Mouse (Mus musculus) A20 (cell line): ENCODE data around the gene Ccdc152.

Source experiments
- DNase-seq: peaks from one replicate; pipeline ENCODE4 v3.0.0-alpha.2; 2011; ENCODE audit warnings: low read depth, low spot score

The Ccdc152 gene

DNA sequence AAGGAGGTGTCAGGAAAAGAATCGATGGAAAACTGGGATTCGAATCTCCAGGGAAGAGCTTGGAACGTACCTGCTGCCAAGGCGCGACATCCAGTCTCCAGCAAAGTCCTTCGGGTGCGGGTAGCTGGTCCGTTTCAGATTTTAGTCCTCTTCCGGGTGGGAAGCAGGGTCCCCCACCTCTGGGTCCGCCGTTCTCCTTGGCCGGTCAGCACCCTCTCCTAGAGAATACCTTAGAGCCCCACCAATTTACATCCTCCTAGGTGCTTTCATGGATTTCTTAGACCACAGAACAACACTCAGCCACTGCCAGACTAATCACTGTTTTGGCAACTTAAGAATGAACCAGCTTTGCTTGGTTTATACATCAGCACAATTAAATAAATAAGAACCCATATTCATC is at the start of gene Ccdc152:
TSS of gene Ccdc152 (minus strand) at position 101 of the 400 bp plus-strand sequence.
- no peak for DNase-seq

DNA sequence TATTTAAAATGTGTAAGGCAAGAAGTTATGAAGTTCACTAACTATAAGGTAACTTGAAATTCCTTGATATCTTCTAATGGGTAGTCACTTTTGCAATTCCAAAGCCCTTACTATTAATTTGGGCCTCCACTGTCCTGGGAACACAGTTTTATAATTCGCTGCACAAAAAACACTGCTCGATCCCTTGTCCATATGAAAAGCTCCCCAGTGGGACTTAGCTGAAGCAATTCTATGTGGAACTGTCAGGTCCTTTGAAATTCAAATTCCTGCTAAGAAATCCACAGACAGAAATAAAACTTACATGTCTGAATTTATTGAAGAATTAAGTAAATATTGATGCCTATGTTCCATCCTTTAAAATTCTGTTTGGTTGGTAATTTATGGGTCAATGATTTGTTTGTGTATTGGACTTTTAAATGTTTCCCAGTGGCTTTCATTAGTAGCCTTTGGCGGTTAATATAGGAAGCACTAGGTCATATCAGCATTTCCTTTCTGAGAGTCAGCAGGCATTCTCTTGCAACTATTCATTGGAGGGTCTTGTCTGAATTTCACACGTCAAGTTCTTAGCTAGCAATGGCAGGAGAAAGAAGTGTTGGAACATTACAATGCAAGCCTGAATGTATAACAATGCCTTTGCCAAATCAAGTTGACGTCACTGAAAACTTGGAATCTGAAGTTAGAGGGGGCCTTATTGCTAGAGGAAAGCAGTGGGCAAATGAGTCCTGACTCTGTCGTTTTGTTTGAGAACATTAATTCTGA is 46.2 kb upstream of the Ccdc152 start:
- DNase-seq = no peak

DNA sequence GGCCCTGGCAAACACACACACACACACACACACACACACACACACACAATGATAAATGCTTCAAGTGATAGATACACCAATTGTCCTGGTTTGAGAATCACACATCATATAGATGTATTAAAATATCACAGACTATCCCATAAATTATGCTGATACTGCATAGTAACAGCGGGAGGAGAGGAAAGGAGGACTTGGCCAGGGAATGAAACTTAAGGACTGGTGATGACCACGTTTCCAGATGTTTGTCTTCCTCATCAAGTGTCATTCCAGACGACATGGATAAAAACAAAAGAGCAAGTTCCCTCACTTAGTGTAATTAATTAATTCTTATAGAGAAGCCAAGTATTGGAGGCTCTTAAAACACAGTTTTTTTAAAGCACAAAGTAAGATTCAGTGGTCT is 43.4 kb upstream of the Ccdc152 start:
- no peak for DNase-seq

DNA sequence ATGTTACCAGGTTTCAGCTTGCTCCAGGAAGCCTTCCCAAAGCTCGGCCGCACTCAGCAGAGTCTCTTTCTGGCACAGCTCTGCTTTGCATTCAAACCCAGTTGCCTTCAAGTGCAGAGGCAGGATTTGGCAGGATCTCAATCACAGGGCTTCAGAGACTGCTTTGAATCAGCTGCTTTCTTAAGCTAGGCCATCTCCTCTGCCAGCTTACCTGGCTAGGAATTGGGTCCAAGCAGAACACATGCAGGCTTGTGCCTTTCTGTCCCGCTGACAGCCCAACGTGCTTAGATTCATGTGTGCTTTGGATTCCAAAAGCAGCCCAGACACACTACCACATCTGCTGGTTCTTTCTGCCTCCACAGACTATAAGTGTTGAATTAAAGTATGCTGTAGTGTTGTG is 41.2 kb upstream of the Ccdc152 start:
- DNase-seq = no peak

DNA sequence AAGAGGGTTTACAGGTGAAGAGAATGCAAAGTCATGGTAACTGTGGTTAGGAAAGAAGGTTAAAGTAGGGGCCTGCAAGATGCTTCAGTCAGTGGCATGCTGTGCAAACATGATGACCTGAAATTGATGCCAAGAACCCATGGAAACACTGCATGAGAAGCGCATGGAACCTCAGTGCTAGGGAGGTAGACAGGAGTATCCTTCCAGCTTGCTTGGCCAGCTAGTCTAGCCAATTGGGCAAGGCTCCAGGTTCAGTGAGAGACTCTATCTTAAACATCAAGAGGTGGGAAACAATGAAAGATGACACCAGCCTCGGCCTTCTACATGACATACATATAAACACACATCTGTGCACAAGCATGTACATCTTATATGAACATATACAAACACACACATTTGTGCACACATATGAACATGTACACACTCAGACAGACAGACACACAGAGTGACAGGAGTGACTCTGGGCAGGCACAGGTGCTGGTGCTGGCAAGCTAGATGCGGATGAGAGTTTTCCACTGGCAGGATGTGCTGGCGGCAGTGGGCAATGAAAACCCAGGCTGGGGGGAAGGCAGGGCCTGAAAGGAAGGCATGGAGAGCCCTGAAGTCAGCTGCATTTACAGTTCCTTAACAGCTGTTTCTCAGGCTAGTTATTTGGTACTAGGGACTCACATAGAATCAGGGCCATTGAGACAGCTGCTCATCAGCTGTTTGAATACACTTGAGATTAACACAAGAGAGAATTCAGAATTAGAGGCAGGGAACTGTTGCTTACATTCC is 38.7 kb upstream of the Ccdc152 start:
- no peak for DNase-seq

DNA sequence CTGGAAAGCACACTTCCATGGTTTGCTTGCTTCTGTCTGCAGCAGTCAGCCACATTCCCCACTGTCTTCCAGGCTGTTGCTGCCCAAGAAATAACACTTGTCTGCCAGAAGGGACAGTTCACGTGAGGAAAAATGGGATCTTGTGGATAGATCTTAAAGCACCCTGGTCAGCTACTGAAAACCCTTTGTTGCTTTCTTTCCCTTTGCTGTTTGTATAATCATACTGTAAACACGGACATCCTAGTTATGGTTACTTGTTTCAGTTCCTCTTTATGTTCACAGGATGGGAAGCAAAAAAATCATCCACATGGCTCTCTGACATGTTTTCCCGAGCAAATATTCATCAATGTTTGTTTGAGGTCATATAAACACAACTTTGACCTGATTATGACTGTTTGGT is 36.5 kb upstream of the Ccdc152 start:
- no peak for DNase-seq

DNA sequence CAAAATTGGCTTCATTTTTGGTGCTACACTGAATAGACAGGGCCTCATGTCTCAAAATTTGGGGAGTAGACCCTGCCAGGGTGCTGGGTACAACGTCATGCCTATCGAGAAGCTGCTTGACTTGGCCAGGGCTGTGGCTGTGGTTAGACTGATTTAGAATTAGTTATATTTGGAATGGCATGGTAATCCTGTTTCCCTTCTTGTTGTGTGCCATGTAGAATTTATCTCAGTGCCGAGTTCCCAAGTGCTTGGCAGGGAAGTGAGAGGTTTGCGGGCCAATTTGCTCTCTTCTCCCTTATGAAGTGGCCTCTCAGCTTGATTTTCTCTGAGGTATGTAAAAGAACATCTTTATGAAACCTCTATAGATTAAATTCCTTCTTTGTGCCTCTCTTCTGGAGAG is 29.2 kb upstream of the Ccdc152 start:
- no peak for DNase-seq

DNA sequence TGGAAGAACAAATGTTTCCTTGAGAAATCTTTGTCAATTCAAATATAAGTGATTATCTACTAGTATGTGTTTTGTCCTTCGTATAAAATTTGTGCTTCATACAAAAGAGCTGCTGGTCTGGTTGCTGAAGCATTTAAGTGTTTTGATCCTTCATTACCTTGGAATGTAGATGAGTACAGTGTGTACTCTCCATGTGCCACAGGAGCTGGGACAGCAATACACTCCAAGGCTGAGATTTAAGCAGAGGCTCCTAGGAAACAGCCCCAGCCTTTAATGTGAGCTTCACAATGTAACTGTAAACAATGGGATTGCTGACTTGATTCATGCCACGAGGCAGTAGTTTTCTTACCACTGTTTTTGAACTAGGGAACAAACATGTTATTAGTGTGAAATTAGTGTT is 28.5 kb upstream of the Ccdc152 start:
- no peak for DNase-seq

DNA sequence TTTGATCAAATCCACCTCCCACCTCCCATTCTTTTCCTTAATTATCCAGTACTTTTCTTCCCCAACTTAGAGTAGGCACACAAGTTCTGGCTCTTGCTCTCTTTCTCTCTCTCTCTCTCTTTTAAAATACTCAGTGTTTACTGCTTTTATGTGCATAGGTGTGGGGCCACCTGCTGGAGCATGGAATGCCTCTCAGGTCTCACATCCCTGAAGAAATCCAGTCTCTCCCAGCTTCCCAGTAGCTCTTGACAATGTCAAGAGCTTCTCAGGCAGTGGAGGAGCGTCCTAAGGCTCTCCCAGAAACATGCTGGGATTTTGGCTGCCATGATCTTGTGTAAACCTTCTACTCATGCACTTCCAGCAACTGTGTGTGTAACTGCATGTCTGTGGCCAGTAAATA is 27.0 kb upstream of the Ccdc152 start:
- DNase-seq = no peak

DNA sequence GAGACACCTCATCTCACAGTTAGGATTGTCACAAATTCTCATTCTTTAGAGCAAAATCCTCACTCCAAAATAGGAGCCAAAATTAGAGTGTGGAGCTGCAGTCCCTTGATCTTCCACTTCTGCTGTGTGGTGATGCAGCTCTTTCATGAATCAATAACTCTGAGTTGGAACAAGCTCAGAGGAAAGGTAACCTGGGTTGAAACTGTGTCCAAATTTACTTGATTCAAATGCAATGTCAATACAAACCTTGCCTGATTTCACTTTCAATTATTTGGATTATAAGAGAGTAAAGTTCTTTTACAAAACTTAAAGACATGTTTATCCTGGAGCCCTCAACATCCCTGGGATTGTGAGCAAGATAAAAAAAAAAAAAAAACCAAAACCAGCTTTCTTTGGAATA is 19.7 kb upstream of the Ccdc152 start:
- DNase-seq = no peak

DNA sequence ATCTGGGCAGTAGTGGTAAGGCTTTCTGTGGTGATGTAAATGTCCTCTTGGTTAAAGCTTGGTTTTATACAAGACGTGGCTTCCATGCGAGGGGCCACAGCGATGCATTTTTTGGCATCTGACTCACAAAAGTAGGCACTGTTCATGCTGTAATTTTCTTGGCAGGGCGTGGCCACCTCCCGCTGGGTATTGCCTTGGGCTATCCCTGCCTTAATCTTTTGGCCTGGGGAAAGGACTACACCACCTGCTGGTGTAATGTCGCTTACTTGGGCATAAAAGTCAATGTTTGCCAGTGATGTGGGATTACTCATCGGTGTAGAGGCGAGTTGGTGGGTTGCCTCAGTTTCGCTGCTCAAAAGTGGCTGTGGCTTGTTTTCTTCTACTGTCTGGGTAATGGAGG is 16.6 kb upstream of the Ccdc152 start:
- DNase-seq = no peak

DNA sequence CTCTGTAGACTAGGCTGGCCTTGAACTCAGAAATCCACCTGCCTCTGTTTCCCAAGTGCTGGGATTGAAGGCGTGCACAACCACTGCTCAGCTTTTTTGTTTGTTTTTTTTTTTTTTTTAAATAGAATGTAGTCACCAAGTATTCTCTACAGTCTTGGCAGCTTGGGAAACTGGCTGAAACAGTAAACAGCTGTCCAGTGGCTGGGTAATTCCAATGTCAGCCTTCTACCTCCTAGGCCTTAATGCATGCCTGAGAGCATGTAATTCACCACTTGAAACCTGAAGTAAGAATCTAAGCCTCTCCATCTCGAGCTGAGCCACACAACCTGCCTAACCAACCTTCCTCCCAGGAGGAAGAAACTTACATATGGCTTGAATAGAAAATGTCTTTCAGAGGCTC is 13.3 kb upstream of the Ccdc152 start:
- DNase-seq = no peak

DNA sequence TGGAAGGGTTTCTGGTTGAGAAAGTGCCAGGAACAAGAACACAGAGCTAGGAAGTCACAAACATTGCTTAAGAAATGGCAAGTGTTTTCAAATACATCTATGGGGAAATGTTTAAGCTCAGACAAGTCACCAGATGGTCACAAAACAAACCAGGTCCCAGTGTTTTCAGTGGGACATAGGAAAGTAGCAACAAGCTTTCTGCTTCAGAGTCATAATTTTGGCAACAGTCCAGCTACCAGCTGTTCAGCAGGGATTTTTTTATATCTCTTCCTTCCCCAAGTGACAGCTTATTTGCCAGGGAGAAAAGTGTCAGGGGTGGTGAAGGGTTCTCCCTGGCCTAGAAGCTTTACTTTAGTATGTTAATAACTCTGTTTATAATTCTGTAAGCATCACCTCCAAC is 9.6 kb upstream of the Ccdc152 start:
- DNase-seq = no peak

DNA sequence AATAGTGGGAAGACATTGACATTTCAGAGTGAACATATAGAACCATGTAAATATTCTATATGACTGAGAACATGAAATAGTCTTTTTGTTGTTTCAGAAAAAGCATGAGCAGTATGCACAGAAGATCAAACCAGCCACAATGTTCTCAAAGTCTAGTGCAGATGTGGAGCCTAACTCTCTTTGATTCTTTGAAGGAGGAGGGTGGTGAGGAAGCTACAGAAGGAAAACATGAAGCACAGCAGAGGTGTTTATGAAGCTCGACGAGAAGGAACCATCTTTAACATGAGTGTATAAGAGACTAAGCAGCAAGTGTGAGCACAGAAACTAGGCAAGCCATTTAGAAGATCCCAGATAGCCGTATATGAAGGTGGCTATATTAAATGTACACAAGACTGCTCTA is 6.5 kb upstream of the Ccdc152 start:
- DNase-seq = no peak

DNA sequence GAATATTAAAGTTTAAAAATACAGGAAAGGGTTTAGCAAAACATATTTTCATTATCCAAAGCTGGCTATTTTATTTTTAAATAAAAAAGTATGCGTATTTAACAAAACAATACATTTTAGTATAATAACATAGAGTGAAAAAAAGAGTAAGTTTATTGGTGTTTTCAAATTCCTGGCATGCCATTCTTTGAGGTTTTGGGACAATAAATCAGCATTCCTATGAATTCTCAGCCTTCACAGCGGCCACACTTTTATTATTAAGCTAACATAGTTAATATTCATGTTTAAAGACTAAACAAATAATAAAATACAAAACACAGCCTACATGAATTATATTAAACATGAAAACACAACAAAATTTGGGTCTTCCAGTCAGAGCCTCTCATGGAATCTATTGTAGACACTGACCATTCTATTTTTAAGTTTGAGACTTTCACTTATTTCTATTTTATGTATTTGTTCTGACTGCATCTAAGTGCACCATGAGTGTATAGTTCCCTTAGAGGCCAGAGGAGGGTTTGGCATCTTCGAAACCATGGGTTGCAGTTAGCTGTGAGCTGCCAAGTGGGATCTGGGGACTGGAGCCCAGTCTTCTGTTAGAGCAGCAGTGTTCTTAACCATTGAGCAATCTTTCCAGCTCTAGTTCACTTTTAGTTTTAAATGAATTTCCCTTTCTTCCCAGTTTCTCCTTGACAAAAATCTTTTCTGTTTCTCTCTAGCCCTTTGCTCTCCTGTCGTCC is 2.8 kb downstream of the Ccdc152 start:
- no peak for DNase-seq

DNA sequence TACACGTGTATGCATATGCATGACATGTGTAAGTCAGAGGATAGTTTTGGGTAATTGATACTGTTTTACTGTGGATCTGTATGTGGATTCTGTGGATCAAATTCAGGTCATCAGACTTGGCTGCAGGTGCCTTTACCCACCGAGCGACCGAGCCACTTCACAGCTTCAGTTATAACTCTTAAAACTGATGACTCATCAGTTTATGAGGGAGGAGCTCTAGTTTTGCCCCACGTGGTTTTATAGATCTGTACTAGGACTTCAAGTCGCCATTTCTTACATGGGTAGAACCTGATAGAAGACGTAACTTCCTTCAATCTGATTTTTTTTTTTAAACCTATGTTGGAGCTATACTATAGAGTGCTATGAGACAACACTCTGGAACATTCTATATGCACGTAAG is 5.7 kb downstream of the Ccdc152 start:
- no peak for DNase-seq

DNA sequence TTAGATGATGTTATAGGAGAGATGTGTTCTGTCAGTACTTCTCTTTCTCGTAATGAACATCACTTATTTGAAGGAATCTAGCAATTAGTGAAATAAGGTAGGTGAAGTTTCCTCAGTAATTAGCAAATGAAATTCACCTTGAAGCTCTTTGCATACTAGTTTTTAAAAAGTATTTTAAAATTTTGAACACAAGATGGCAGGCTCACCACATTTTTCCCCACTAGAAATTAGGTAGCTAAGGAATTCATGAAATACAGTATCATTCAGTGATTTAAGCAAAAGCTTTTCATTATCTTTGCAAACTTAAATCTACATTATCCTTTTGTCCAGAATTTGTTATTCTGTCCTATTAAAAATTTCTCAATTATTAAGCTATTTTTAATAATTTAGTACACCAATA is 7.3 kb downstream of the Ccdc152 start:
- no peak for DNase-seq

DNA sequence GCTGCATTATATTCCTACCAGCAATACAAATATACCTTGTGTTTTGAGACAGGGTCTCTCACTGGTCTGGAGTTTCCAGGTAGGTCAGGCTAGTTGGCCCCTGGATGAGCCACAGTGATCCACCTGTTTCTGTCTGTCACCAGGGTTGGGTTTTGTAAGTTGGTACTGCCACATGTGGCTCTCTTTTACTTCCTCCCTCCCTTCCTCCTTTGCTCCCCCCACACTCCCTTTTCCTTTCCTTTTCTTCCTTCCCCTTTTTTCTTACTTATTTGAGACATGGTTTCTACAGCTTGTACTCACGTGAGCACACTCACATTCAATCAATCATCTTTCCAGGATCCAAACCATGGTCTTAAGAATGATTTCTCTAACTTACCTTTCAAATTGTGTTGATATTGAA is 9.8 kb downstream of the Ccdc152 start:
- DNase-seq = no peak

DNA sequence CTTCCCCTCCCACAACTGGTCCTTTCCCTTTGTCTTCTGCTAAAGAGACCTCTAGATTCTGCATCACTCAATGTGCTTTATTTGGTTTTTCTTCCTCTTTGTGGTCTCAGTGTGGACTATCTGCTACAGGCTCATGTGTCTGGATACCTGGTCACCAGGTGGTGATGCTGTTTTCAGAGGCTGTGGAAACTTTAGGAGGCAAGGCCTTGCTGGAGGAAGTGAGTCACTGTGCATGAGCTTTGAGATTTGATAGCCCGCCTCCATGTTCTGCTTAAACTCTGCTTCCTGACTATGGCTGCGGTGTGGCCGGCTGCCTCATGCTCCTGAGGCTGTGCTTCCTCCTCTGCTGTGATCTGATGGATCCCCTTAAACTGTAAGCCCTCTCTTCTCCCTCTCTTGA is 12.9 kb downstream of the Ccdc152 start:
- peak; percentile 39 for DNase-seq

DNA sequence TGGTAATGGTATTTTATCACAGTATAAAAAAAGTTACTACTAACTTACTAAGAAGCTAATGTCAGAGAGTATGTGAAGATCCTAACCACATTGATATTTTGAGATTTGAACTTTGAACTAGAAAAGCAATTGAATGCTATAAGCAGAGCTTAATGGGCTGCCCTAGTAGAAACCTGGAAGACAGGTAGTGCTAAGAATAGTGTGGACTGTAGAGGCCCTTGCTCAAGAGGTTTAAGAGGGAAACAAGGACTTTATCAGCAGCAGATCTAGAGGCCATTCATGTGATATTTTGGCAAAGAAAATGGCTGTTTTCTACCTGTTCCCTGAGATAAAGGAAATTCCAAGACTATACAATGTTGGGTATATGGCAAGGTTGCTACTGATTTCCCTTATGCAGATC is 17.3 kb downstream of the Ccdc152 start:
- DNase-seq = no peak

DNA sequence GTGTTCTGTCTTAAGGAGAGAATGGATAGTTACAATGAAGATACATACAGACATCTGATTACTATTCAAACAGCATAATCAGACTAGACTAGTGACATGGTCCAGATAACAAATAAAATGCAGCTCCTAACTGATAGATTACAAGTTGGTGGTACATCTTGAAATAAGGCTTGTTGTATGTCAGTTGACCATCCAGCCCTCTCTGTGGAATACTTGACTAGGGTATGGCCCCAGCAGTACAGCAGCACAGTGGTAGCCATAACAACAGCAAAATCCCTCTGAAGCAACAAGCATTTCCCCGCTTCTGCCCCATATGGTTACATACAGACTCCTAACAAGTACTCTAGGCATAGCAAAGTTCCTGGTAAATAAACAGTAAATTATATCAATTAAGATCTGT is 21.6 kb downstream of the Ccdc152 start:
- DNase-seq = no peak

DNA sequence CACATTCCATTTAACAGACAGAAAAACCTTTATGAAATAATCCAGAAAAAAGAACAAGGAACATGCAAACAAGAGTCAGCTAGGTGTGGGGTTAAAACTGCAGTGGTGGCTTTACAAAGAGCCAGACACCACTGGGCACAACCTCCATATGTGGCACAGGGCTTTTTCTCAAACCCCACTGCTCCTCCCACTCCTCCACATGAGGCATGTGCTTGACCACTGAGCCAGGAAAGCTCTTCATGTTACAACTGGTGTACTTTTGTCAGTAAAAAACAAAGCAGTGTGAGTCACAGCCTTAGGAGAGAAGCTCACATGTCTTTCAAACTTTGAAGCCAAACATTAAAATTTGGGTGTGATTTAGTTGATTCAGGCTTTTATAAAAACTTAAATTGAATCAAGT is 22.1 kb downstream of the Ccdc152 start:
- DNase-seq = no peak

DNA sequence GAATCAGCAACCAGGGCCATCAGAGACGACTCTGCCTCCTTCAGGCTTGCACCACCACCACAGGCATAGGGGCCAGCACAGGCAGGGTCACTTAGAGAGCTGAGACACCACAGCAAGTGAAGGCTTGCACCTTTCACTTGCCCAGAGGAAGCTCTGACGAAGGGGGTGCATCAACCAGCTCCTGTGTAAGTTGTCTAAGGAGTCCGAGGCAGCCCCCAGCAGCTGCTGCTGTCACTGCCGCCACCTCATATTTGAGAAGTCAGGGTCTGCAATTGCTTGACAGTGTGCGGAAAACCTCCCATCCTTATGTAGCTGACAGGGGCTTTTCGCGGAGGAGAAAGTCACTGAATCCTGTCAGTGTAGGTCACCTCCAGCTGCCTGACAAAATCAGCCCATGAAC is 24.1 kb downstream of the Ccdc152 start:
- DNase-seq = no peak
